Mouse (Mus musculus) liver, embryonic 11.5 days (tissue): ENCODE measurements around the gene Pla2g4e. TPM values are rescaled to one million over a fixed set of nuclear protein-coding genes. Genes with fewer than 3 reads are reported as not detected.

Experiments
- ATAC-seq: fragments of 200-750 bp; cut with Nextera tagmentation; replicated peaks from 2 replicates; pipeline ENCODE4 v1.8.0; 2017; ENCODE audit warnings: moderate number of reproducible peaks, mild to moderate bottlenecking, moderate TSS enrichment, moderate library complexity; ENCODE audit not compliant: low FRiP score
- DNase-seq: peaks from one replicate; pipeline ENCODE4 v3.0.0-alpha.2; 2017; ENCODE audit warnings: low spot score
- H3K27ac ChIP-seq: fragments of 300-500 bp; sonication (generic); 2 replicates; pipeline ENCODE4 v1.5.1; 2014; ENCODE audit warnings: mild to moderate bottlenecking, low read depth, low read length, control low read depth
- H3K27me3 ChIP-seq: fragments of 300-500 bp; sonication (generic); replicated peaks from 2 replicates; pipeline ENCODE4 v1.6.1; 2014; ENCODE audit warnings: low read length, mixed read lengths; ENCODE audit not compliant: control insufficient read depth, insufficient read depth
- H3K36me3 ChIP-seq: fragments of 300-500 bp; sonication (generic); 2 replicates; pipeline ENCODE4 v1.6.1; 2014; ENCODE audit warnings: mild to moderate bottlenecking, low read length, moderate library complexity, mixed read lengths; ENCODE audit not compliant: control insufficient read depth, insufficient read depth
- H3K4me1 ChIP-seq: fragments of 300-500 bp; sonication (generic); replicated peaks from 2 replicates; pipeline ENCODE4 v1.6.1; 2014; ENCODE audit warnings: low read length, mixed read lengths; ENCODE audit not compliant: control insufficient read depth, insufficient read depth
- H3K4me2 ChIP-seq: fragments of 300-500 bp; sonication (generic); 2 replicates; pipeline ENCODE4 v1.6.1; 2014; ENCODE audit warnings: mild to moderate bottlenecking, control low read depth, moderate library complexity
- H3K4me3 ChIP-seq: fragments of 300-500 bp; sonication (generic); 2 replicates; pipeline ENCODE4 v1.5.1; 2014; ENCODE audit warnings: low read depth, low read length, control low read depth
- H3K9ac ChIP-seq: fragments of 300-500 bp; sonication (generic); 2 replicates; pipeline ENCODE4 v1.6.1; 2014; ENCODE audit warnings: low read depth, low read length, control low read depth
- H3K9me3 ChIP-seq: fragments of 300-500 bp; sonication (generic); 2 replicates; pipeline ENCODE4 v1.6.1; 2016; ENCODE audit warnings: low read length, inconsistent platforms, mixed read lengths; ENCODE audit not compliant: control insufficient read depth
- WGBS: fragments of 180-500 bp; shearing (Covaris S2); extraction: QIAGEN DNeasy Blood & Tissue Kit; methylation state at CpG from one replicate; pipeline ENCODE4 v1.1.7; 2014; 5-methylcytosine and 5-hydroxymethylcytosine counted together
- polyA plus RNA-seq: library from polyadenylated mRNA; unstranded; fragments of >200 nt; fragmentation: Nextera tagmentation; extraction: Ambion mirVana; gene quantifications from 2 replicates; pipeline ENCODE4 v1.2.1, GENCODE M21; 2014

The Pla2g4e gene
- polyA plus RNA-seq, 1 experiment from 2014 or later: not detected

DNA sequence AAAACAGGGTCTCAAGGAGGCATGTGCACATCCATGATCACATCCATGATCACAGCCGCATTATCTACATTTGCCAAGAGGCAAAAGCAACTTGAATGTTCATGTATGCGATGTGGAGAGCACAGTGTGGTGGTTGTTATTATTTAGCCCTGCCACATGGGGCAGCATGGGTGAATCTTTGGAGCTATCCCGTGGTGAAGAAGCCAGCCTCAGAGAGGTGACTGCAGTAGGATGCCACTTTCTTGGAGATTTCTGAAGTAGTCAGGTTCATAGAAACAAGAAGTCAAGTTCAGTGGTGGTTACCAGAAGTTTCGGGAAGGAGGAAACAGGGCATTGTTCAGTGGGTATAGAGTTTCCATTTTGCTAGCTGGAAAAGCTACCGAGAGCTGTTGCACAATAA lies 87.1 kb downstream of the Pla2g4e start:
- Histone ChIP-seq H3K9me3 (no peaks in the 10 kb centered on the region), H3K27ac (no peak overlapping the region)
- 40% methylated on average over 5 of the region's 5 CpGs for WGBS

GRCm38 (mm10) chr2:120157606-120158005 lies 87.5 kb downstream of the Pla2g4e start:
- Histone ChIP-seq H3K9ac (no peak overlapping the region), H3K9me3 (no peaks in the 10 kb centered on the region), H3K4me2 (no peak overlapping the region), H3K27ac (no peak overlapping the region), H3K36me3 (no peaks in the 10 kb centered on the region), H3K27me3 (no peaks in the 10 kb centered on the region), H3K4me3 (no peak overlapping the region), H3K4me1 (peaks cover 12% of the 10 kb centered on the region)
- no peak for DNase-seq
- WGBS: 78% methylated on average over 2 of the region's 2 CpGs
- ATAC-seq: no peak

More for the DNA sequence above, 87.1 kb downstream of the Pla2g4e start:
- H3K9ac ChIP-seq: no peak overlapping the region
- ATAC-seq (no peak), DNase-seq (no peak)
- H3K4me2 ChIP-seq: no peak overlapping the region
- H3K4me3 ChIP-seq: no peak overlapping the region
- H3K36me3 ChIP-seq: no peaks in the 10 kb centered on the region
- no peaks in the 10 kb centered on the region for H3K27me3 ChIP-seq
- H3K4me1 ChIP-seq: peaks cover 10% of the 10 kb centered on the region

- DNase-seq: peak; percentile 97
- ATAC-seq: peak; percentile 100
Measured at GRCm38 (mm10) chr2:120154361-120154894, 90.7 kb downstream of the Pla2g4e start, which contains the start of gene Ehd4. Gene Ehd4, minus strand, starts transcription at chr2:120154606.

DNA sequence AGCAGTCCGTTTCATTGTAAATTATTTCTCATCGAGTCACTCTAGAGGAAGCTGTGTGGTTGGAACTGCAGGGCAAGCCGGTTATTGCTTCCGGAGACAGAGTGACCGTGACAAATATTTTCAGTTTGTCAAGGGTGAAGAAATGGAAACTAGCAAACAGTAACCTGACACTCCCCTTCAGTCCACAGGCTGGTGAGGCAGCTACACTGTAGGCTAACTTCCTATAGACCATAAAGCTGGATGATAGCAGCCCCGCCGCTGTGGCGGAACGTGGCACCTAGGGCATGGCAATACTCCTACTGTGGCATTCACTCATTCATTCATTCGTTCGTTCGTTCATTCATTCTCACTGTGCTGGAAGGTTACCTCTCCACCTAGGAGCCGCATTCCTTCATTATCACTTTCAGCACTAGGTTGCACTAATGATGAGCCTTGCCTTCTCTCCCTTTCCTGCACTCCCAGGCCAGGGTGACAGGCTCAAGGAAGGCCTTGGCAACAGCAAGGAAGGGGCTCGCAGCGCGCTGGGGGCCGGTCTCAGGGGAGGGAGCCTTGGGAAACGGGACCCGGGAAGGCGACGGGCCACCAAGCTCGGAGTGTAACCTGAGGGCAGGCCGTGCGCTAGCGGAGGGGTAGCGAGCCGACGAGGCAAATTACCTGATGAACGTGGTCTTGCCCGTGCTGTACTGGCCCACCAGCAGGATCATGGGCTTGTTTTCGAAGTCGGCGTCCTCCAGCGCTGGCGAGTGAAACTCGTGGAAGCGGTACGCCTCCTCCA lies 91.4 kb downstream of the Pla2g4e start:
- peak overlapping the region; percentile 54 for H3K27ac ChIP-seq
- no peaks in the 10 kb centered on the region for H3K36me3 ChIP-seq
- H3K27me3 ChIP-seq: no peaks in the 10 kb centered on the region
- peak overlapping the region; percentile 85 for H3K4me2 ChIP-seq
- peak overlapping the region; percentile 81 for H3K9ac ChIP-seq
- H3K4me1 ChIP-seq: peaks cover 12% of the 10 kb centered on the region
- no peaks in the 10 kb centered on the region for H3K9me3 ChIP-seq
- peak overlapping the region; percentile 70 for H3K4me3 ChIP-seq
- ATAC-seq (peak; percentile 33), DNase-seq (peak; percentile 63)
- 1% methylated on average over 38 of the region's 38 CpGs for WGBS

More at GRCm38 (mm10) chr2:120154361-120154894, 90.7 kb downstream of the Pla2g4e start, which contains the start of gene Ehd4:
- H3K27me3 ChIP-seq: no peaks in the 10 kb centered on the region
- peak within 1 kb of the TSS; percentile 70 for H3K4me3 ChIP-seq
- peak within 1 kb of the TSS; percentile 85 for H3K4me2 ChIP-seq
- peaks cover 12% of the 10 kb centered on the region for H3K4me1 ChIP-seq
- peak within 1 kb of the TSS; percentile 54 for H3K27ac ChIP-seq
- whole genome bisulfite sequencing: under 1% methylated on average over 48 of the region's 53 CpGs
- peak within 1 kb of the TSS; percentile 81 for H3K9ac ChIP-seq
- H3K36me3 ChIP-seq: no peaks in the 10 kb centered on the region
- no peaks in the 10 kb centered on the region for H3K9me3 ChIP-seq

DNA sequence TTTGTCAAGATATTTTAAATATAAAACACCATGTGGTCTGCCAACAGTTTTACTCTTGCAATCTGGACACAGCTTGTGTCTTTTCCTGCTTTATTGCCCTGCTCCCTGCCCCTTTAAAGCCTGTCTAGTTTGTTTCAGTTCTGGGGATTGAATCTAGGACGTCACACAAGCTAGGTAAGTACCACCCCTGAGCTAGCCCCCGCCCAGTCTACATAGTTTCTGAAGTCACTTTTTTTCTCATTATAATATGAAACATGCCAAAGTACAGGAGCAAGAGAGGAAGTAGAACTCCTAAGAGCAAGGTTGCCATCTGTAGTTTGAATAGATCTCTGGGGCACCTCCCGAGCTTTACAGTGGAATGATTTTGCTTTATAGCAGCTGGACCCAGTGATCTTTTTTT lies 94.6 kb downstream of the Pla2g4e start:
- H3K4me3 ChIP-seq: no peak overlapping the region
- no peaks in the 10 kb centered on the region for H3K36me3 ChIP-seq
- H3K27me3 ChIP-seq: no peaks in the 10 kb centered on the region
- no peak overlapping the region for H3K27ac ChIP-seq
- DNase-seq (no peak), ATAC-seq (no peak)
- no peak overlapping the region for H3K4me2 ChIP-seq
- H3K9me3 ChIP-seq: no peaks in the 10 kb centered on the region
- H3K9ac ChIP-seq: no peak overlapping the region
- peaks cover 15% of the 10 kb centered on the region for H3K4me1 ChIP-seq
- 83% methylated on average over 3 of the region's 3 CpGs for WGBS

DNA sequence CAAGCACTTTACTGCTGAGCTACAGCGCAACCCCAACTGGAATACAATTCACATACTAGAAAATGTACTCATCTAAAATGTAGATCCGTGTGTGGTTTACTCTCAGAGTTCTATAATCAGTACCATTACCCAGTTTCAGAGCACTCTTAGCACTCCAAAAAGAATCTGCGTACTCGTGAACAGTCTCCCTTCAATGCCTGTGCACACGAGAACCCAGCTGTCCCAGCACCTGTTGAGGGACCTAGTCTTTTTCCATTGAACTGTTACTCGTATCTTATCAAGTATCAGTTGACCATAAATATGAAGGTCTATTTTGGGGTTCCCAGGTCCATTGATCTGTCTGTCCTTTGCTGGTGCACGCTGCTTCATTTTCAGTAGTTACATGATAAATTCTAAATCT lies 95.5 kb downstream of the Pla2g4e start:
- Histone ChIP-seq H3K4me2 (no peak overlapping the region), H3K27me3 (no peaks in the 10 kb centered on the region), H3K9ac (no peak overlapping the region), H3K4me3 (no peak overlapping the region), H3K9me3 (no peaks in the 10 kb centered on the region), H3K4me1 (peaks cover 10% of the 10 kb centered on the region), H3K36me3 (no peaks in the 10 kb centered on the region), H3K27ac (no peak overlapping the region)
- ATAC-seq: no peak
- DNase-seq: no peak
- 88% methylated on average over 7 of the region's 7 CpGs for WGBS

DNA sequence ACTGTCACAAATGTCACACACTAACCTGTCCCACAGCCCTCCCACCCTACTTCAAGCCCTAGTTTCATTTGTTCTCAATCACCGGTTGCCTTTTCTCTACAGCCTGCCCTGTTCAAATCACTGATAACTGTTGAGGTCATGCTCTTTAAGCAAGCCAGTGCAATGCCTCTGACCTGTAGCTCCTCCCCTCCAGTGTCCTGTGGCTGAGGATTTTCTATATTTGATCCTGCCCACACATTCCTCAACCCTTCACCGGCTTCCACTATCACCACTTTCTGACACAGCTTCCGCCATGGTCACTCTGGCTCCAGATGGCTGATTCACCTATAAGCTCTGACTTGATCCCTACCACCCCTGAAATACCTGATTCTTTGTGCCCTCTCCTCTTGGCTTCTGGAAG lies 97.1 kb downstream of the Pla2g4e start:
- no peak overlapping the region for H3K4me2 ChIP-seq
- H3K9me3 ChIP-seq: no peaks in the 10 kb centered on the region
- H3K9ac ChIP-seq: no peak overlapping the region
- H3K36me3 ChIP-seq: no peaks in the 10 kb centered on the region
- H3K4me1 ChIP-seq: peaks cover 5% of the 10 kb centered on the region
- DNase-seq (no peak), ATAC-seq (no peak)
- WGBS: 44% methylated on average over 3 of the region's 3 CpGs
- H3K27me3 ChIP-seq: no peaks in the 10 kb centered on the region
- no peak overlapping the region for H3K27ac ChIP-seq
- H3K4me3 ChIP-seq: no peak overlapping the region

GRCm38 (mm10) chr2:120147364-120147763 lies 97.8 kb downstream of the Pla2g4e start:
- H3K36me3 ChIP-seq: no peaks in the 10 kb centered on the region
- H3K9me3 ChIP-seq: no peaks in the 10 kb centered on the region
- H3K9ac ChIP-seq: no peak overlapping the region
- H3K4me2 ChIP-seq: no peak overlapping the region
- peaks cover 3% of the 10 kb centered on the region; the same call in 1 of the 2 replicates for H3K4me1 ChIP-seq
- H3K27me3 ChIP-seq: no peaks in the 10 kb centered on the region
- 39% methylated on average over 2 of the region's 2 CpGs for WGBS
- no peak overlapping the region for H3K27ac ChIP-seq
- ATAC-seq (no peak), DNase-seq (no peak)
- no peak overlapping the region for H3K4me3 ChIP-seq

DNA sequence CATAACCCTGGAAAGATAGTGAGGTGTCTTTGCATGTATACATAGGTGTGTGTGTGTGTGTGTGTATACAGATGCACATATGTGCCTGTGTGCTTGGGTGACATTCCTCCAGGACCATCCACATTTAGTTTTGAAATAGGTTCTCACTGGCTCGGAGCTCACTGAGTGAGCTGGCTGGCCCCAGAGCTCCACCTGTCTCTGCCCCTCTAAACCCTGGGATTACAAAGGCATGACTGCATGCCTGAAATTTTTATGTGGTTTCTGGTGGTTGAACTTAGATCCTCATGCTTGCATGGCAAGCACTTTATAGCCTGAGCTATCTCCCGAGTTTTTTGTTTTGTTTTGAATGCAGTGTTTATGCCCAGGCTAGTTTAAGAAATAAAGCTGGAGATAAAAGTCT lies 98.6 kb downstream of the Pla2g4e start:
- ATAC-seq (no peak), DNase-seq (no peak)
- no peaks in the 10 kb centered on the region for H3K27me3 ChIP-seq
- no peak overlapping the region for H3K27ac ChIP-seq
- no peaks in the 10 kb centered on the region for H3K9me3 ChIP-seq
- no peak overlapping the region for H3K9ac ChIP-seq
- H3K36me3 ChIP-seq: no peaks in the 10 kb centered on the region
- H3K4me3 ChIP-seq: no peak overlapping the region
- peaks cover 3% of the 10 kb centered on the region; the same call in 1 of the 2 replicates for H3K4me1 ChIP-seq
- WGBS: 70% methylated on average over 2 of the region's 2 CpGs
- no peak overlapping the region for H3K4me2 ChIP-seq
